Mouse (Mus musculus): ENCODE measurements at regions not wholly inside any gene's neighbourhood (a gene's known extent, or its start where the extent isn't known, plus 50 kb on each side); places are given as distances from the start of the nearest gene placed in this dataset.
A peak's percentile ranks its signal among the peaks of the same experiment; 100 is the strongest.

DNA sequence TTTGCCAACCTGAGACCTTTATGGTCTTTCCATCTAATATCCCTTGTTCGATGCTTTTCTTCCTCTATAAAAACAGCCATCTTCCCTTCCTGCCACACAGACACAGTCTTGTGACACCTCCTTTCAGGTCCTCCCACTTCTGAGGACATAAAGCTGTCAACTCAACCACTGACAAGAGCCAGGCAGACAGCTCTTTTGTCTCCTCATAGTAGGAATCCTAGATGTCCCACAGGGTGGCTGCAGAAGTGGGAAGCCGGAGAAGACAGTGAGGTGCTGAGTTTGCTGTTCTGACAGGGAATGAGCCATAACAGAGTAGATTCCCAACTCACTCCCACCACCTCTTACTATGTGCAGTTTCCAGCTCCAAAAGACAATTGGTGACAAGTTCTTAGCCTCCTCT lies 358.4 kb downstream of the Pmp22 start:
- no peak for DNase-seq

DNA sequence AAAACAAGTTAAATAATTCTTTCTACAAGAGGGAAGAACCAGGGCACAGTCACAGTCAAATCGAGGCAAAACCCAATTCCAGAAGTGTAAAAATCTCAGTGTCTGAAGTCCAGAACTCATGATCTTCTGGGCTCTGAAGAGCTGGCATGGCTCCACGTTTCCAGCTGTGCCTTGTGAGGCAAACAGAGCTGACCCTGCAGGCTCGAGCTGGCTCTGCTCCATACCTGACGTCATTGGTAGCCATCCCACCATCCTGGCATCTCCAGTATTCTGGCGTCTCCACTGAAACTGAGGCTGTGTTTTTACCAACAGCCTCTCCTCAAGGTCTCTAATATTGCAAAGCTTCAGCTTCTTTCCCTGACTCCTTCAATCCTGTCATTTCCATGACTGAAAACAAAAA lies 373.4 kb downstream of the Pmp22 start:
- peak; percentile 66 for DNase-seq

- DNase-seq: no peak
Observed at GRCm38 (mm10) chr11:63507387-63507786, 378.6 kb downstream of the Pmp22 start.

DNA sequence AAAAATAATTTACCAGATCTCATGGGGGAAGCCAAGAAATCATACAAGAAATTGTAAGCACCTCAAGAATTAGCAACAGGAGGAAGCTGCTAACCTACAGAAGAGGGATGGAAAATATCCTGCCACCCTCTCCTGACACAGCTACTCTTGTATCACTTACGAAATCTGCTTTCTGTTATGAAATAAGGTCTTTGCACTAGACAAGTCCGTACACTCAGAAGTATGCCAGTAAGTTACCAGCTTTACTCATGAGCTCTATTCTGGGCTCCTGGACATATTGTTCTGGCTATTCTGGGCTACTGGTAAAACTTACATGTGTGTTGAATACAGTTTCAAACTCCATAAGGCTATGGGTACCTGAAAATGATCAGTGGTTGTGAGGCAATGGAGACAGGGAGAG lies 379.9 kb downstream of the Pmp22 start:
- DNase-seq: no peak

DNA sequence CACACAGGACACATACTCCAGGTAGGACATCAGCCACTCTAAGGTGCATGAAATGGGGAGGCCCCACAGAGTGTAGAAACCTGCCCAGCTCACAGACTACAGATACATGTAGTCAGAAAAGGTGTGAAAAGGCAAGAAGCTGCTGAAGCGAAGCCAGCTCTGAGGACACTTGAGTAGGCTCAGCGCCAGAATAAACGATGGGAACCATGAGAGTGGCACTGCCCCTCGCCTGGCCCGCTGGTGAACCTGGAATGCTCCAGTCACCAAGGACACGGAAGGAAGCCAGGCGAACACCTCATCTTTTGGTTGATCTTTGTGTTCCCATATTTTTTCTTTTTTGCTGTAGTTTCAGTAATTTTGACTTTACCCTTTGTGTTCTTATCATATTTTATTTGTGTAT lies 381.8 kb downstream of the Pmp22 start:
- peak; percentile 30 for DNase-seq

DNA sequence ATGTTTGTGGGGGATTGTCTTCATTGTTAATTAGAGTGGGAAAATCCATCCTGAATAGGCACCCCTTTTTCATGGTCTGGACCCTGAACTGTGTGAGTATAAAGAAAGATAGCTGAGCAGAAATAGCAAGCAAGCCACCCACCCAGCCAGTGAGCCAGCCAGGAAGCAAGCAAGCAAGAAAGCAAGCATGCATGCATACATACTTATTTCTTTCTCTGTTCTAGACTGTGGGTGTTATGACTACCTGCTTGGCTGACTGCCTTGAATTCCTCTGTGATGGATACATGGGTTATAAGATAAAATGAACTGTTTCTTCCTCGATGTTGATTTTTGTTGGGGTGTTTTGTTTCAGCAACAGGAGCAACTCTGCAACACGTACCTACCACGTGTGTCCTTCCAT lies 385.8 kb downstream of the Pmp22 start:
- DNase-seq: no peak

GRCm38 (mm10) chr11:63518847-63519246 lies 390.1 kb downstream of the Pmp22 start:
- peak; percentile 56 for DNase-seq

GRCm38 (mm10) chr11:63524254-63524653 lies 395.5 kb downstream of the Pmp22 start:
- no peak for DNase-seq

- DNase-seq: no peak
Observed at GRCm38 (mm10) chr11:63525431-63525830, 396.6 kb downstream of the Pmp22 start.

DNA sequence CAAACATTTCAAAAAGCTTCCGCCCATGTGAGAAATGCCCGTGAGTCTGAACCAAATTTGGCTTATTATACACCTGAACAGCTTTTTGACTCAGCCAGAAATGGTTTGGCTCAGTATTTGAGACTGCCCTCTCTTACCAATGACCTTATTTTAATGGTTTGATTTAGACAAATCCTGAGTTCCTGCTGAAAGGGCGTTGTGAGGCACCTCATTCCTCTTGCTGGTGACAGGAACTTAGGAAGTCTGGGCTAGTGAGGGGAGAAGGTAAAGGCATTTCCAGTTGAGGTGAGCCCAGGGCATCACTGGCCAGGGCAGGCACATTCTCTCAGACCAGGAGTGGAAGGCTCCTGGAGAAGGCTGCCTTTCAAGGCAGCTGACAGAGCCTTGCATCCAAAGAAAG lies 396.1 kb downstream of the Hs3st3b1 start:
- DNase-seq: no peak

GRCm38 (mm10) chr11:63532752-63533151 lies 389.3 kb downstream of the Hs3st3b1 start:
- DNase-seq: no peak

DNA sequence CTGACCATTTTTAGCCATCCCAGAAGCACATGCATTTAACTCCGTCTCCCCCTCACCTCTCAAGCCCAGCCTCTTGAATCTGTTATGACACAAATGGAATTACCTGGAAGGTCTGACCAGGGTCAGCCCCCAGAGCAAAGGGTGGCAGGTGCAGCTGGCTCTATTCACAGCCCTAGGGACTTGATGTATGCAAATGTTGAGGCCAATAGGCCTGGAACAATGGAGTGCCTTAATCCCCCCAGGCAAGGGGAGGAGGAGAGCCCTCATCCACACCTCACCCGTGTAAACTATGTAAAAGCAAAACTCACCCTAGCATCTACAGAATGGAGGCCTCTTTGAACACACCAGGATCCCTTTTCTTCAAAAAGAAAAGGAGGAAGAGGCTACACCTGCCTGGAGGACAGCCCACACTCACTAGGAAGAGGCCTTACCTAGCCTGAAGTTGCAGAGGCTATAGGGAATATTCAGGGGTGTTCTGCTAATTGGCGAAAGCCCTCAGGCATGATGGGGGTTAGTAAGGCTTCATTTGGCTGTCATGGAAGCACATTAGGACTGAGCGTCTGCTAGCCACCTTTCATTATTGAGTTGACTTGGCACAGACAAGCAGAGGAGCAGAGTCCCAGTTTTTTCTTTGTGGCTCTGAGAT lies 388.4 kb downstream of the Hs3st3b1 start:
- DNase-seq: no peak

DNA sequence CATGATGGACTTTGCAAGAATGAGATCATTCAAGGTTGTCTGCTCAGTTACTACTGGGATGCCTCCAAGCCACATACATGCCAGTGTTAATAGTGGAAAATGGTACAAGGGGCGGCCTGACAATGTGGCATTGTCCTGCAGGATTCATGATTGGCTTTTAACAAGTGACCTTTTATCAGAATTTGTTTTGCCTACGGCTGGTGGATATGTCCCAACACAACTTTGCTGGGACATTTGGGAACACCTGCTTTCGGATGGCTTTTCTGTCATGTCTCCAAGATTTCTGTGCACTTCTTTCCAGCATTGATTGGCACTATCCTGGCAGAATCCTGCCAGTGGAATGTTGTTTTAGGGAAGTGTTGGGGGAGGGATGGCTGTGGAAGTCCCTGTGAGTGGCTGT lies 384.4 kb downstream of the Hs3st3b1 start:
- no peak for DNase-seq

DNA sequence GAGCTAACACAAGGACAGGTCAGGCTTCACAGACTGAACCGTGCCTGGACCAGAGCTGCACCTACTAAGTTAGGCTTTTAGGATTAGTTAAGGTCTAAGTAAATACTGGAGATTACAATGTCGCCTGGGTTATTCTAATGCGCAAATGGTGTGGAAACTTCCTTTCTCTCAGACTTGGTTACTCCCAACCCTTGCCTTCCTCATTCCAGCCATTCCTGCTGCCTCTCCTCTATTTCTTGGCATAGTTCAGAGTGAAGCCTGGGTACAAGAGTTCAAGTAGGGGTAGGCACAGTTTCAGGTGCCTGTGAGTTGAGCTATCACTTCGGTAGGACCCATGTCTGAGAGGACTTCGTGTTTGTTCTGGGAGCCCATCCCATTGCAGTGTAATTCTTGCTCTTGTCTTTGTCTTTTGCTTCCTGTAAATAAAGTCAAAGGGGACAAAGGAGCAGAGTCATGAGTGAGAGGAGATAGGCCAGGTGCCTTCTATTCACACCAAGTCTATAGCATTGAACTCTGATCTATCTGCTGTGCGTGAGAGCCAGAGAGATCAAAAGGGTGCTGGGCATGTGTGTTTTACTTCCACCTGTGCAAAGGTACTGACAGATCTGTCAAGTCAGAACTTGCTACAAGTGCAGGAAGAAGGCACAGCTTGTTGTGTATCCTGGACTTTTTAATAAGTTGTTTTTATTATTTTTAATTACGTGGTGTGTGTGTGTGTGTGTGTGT lies 378.0 kb downstream of the Hs3st3b1 start:
- no peak for DNase-seq

DNA sequence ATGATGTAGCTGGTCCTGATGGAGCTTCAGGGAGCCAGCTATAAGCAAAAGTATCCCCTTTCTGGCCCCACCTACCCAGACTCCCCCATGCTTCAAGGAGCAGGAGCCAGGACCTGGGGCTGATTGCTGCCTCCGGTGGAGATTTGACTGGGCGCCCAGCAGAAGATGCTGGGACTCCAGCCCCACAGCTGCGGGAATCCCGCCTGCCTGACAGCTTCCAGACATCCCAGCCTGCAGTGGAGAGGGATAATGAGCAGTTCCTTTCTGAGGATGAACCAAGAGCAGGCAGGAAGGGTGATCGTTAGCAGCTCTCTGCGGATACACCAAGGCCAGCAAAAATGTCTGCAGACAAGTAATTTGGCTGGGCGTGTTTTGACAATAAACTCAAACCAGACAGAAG lies 376.6 kb downstream of the Hs3st3b1 start:
- no peak for DNase-seq

GRCm38 (mm10) chr11:63560466-63560865 lies 361.6 kb downstream of the Hs3st3b1 start:
- no peak for DNase-seq

GRCm38 (mm10) chr11:63562696-63563095 lies 359.4 kb downstream of the Hs3st3b1 start:
- DNase-seq: peak; percentile 21

DNA sequence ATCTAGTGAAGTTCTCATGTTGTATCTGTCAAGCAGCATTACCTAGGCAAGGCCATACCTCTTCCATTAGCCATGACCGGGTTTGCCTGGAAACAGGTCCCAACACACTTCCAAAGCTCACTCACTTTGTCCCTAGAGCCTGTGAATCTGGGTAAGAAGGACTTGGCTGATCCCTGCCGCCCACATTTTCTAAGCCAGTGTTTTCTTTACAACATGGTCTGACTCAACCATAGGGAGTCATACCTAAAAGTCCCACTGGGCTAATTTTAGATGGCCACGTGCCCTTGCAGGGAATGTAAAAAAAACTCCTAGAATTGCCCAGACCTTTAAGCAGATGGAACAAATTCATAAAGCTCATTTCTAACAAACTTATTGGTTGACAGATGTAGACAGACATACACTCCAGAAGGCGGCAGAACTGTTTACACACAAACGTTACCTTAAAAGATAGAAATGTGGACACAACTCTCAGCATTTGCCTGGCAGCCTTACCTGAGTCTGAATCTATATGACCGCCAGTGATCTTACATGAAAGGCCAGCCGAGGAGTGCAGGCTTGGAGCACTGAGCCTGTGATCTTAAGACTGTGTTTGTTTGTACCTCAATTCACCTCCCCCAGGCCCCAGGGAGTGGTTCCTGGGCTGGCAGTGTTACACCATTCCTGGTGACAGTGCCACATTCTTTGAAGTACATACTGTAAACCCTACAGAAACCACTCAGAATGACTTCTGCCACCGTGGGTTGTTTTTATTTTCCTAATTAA lies 356.4 kb downstream of the Hs3st3b1 start:
- no peak for DNase-seq

DNA sequence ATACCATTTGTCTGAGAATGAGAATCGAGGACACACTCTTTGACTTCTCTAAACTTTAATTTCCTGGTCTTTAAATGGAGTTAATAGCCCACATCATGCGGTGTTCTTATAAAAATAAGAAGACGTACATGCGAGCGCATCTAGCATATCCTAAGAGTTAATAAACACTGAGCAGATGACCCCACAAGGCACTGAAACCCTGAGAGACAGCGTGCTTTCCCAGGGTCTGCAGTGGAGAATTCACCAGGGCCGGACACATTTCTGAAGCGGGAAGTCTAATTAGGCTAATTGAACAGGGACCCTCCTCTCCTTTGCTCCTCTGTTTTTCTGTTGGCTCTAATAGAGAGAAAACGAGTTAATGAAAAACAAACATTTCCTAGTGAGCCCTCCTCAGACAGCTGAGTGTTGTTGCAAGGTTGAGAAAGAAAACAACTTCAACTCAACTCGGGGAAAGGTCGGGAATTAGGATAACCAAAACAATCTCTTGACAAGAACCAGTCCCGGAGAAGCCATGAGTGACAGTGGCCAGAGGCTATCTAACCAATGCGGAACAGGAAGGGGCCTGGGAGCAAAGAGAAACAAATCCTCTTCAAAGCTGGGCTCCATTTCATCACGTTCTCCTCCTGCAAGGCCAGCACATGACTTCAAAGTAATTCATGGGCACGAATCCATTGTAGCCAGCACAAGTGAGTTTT lies 352.2 kb downstream of the Hs3st3b1 start:
- no peak for DNase-seq

DNA sequence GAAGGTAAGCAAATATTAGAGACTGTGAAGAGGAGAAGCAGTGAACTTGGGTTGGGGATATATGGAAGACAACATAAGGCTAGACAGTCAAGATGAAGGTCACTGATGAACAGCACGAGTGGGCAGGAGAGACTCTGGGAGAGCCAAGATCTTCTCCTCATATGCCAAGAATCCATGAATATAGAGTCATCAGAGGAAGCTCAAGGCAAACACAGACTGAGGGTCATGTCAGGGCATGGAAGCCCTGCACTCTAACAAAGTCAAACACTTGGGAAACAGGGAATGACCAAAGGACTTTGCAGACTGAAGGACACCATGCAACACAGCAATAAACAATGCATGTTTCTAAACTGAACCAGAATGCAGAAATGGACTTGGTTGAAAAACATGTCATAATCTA lies 351.4 kb downstream of the Hs3st3b1 start:
- no peak for DNase-seq

DNA sequence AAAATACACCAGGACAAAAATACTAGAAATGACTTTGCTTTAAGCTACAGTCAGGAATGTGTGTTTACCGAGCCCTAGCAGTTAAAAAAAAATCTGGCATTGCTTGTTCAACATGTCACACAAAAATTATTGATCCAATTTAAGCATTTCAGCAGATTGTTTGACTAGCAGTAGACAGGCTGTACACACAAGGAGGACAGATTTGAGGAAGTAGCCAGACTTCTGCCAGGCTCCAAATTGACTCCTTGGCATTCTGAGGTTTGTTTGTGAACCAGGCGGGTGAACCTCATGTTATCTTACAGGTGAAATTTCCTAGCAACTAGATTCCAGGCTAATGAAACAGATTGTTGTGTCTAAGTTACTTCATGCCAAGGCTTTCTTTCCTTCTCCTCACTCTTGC lies 348.8 kb downstream of the Hs3st3b1 start:
- DNase-seq: no peak

DNA sequence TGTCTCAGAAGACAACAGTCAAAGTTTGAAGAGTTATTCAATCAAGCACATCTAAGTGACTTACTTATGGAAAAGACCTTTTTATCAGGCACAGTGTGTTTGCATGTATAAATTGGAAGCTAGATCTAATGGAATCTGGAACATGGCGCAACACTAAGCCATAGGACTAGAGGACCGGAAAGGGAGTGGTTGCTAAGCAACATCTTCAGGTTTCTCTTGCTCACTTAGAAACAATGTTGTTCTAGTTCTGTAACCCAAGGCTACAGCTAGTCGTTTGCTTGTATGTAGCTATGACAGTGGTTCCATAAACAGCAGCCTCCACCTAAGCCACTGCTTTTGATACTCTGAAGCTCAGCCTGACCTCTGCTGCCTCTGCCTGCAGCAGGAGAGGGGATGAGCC lies 338.8 kb downstream of the Hs3st3b1 start:
- DNase-seq: no peak

DNA sequence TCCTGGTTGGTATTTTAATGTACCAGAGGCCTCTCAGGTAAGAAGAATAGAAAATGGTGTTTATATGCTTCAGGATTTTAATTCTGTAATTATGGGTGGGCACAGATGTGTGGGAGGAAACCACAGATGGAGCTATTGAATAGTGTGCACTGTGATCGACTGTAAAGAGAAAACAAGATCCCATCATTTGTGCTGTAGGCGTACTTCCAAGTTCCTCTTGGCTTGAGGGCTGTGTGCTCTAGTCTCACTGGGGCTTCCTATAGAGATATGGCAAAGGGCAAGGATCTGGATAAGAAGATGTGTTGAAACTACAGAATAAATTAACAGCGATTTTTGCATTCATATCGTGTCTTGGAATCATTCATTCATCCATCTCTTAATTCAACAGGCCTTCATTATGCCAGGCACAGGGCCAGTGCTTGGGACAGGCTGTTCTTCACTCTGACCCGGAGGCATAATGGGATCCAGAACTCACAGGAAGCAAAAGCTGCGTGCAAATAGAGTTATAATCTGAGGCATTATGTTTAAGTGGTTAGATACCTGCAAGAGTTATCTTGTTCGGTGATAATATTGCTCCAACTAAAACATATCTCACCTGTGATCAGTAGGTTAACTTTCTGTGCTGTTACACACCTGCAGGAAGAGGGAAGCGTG lies 336.7 kb downstream of the Hs3st3b1 start:
- DNase-seq: no peak

Data from lung, postnatal 14 days (tissue).